In genomic region chr9:56121097-56121496, GRCm38 (mm10) we compare ENCODE assay signal across 9 mouse cellular contexts. TPM values are rescaled to one million over a fixed set of nuclear protein-coding genes. Genes with fewer than 3 reads are reported as not detected.
A peak's percentile ranks its signal among the peaks of the same experiment; 100 is the strongest.
DNase-seq lines count a peak whose midpoint lies in the region; ATAC-seq and TF ChIP-seq lines count a peak whose summit lies in the region.
"Had no signal": no experiment of that assay in that cellular context is flagged by ENCODE, and none has a peak within 500 bp of the region (broad histone marks: within the 10 kb centered on the region; RNA-seq: fewer than 3 reads in every experiment).

No protein-coding gene starts in this region.

- no peaks in the 10 kb centered on the region for H3K36me3 ChIP-seq in hindbrain, embryonic 14.5 days (replicated peaks; ENCODE audit: control insufficient read depth, insufficient read depth)
- H3K36me3 ChIP-seq in limb, embryonic 10.5 days: no peaks in the 10 kb centered on the region
- H3K36me3 ChIP-seq in midbrain, postnatal 0 days (ENCODE audit: insufficient read depth, low read length): no peaks in the 10 kb centered on the region
- H3K36me3 ChIP-seq: G1E had no signal

- 0 out of 2 replicates have a peak, but pooled peaks have one; percentile 41 for ATAC-seq in hindbrain, embryonic 14.5 days (ENCODE audit: low FRiP score)
- peak; percentile 51 for ATAC-seq in midbrain, postnatal 0 days (ENCODE audit: low FRiP score)

- WGBS in hindbrain, embryonic 14.5 days: 25% methylated on average over 7 of the region's 7 CpGs
- 27% methylated on average over 7 of the region's 7 CpGs for WGBS in limb, embryonic 10.5 days
- whole genome bisulfite sequencing in midbrain, postnatal 0 days: 24% methylated on average over 7 of the region's 7 CpGs

- DNase-seq in cerebellum, postnatal 10 days: peak; percentile 78 to 81
- DNase-seq in cerebellum, adult 9-10 months: no peak
- DNase-seq in A20 (ENCODE audit: low read depth, low spot score): peak; percentile 62
- DNase-seq in brain, embryonic 14.5 days (ENCODE audit: low read depth): peak; percentile 68
- DNase-seq in hindbrain, embryonic 14.5 days (ENCODE audit: low spot score): peak; percentile 69
- DNase-seq in limb, embryonic 10.5 days (ENCODE audit: low spot score): no peak
- DNase-seq in midbrain, postnatal 0 days (ENCODE audit: low spot score): peak; percentile 77
- peak; percentile 49 for DNase-seq in thymus, postnatal 0 days (ENCODE audit: low spot score)

- H3K27me3 ChIP-seq in hindbrain, embryonic 14.5 days (ENCODE audit: control insufficient read depth, insufficient read depth, low read length): no peaks in the 10 kb centered on the region
- 0 out of 2 replicates have a peak, but pooled peaks cover 10% of the 10 kb centered on the region for H3K27me3 ChIP-seq in limb, embryonic 10.5 days (ENCODE audit: low read depth, poor library complexity, severe bottlenecking)
- no peaks in the 10 kb centered on the region for H3K27me3 ChIP-seq in midbrain, postnatal 0 days (ENCODE audit: insufficient read depth, low read length)

- no peak overlapping the region for H3K9ac ChIP-seq in hindbrain, embryonic 14.5 days
- H3K9ac ChIP-seq in midbrain, postnatal 0 days (replicated peaks; ENCODE audit: low read length, poor library complexity, severe bottlenecking): no peak overlapping the region

- no peaks in the 10 kb centered on the region for H3K9me3 ChIP-seq in hindbrain, embryonic 14.5 days (ENCODE audit: control insufficient read depth, low read length)
- no peaks in the 10 kb centered on the region for H3K9me3 ChIP-seq in limb, embryonic 10.5 days (replicated peaks)
- H3K9me3 ChIP-seq in midbrain, postnatal 0 days (ENCODE audit: low read length): no peaks in the 10 kb centered on the region
- H3K9me3 ChIP-seq: G1E had no signal

- no peak overlapping the region for H3K27ac ChIP-seq in hindbrain, embryonic 14.5 days
- peak overlapping the region; percentile 42; the same call in 1 of the 2 replicates for H3K27ac ChIP-seq in limb, embryonic 10.5 days
- H3K27ac ChIP-seq in midbrain, postnatal 0 days (ENCODE audit: low read depth, low read length): no peak overlapping the region

- no peak overlapping the region for H3K4me3 ChIP-seq in hindbrain, embryonic 14.5 days (replicated peaks; ENCODE audit: low read length)
- H3K4me3 ChIP-seq in limb, embryonic 10.5 days: 0 out of 2 replicates have a peak overlapping the region, but pooled peaks have one; percentile 9
- H3K4me3 ChIP-seq in midbrain, postnatal 0 days (ENCODE audit: low read depth, low read length): no peak overlapping the region

- H3K4me1 ChIP-seq in hindbrain, embryonic 14.5 days (replicated peaks; ENCODE audit: control insufficient read depth, insufficient read depth, low read length): peaks cover 7% of the 10 kb centered on the region; the same call in 1 of the 2 replicates
- H3K4me1 ChIP-seq in limb, embryonic 10.5 days: peaks cover 42% of the 10 kb centered on the region
- no peaks in the 10 kb centered on the region for H3K4me1 ChIP-seq in midbrain, postnatal 0 days (ENCODE audit: insufficient read depth, low read length)

- H3K4me2 ChIP-seq in hindbrain, embryonic 14.5 days (replicated peaks): no peak overlapping the region
- no peak overlapping the region; the same call in 1 of the 2 replicates for H3K4me2 ChIP-seq in midbrain, postnatal 0 days (ENCODE audit: low read depth, low read length, poor library complexity, severe bottlenecking)

- TF ChIP-seq POLR2A in brain, embryonic 14.5 days (IDR thresholded peaks at IDR 0.05; ENCODE audit: borderline replicate concordance, extremely low read depth, insufficient read depth, insufficient read length, poor library complexity, severe bottlenecking): no peak

- TF ChIP-seq CTCF in brain, embryonic 14.5 days (IDR thresholded peaks at IDR 0.05; ENCODE audit: borderline replicate concordance, extremely low read depth, insufficient read depth, insufficient read length): peak; percentile 57
- TF ChIP-seq CTCF in midbrain, postnatal 0 days (IDR thresholded peaks at IDR 0.05): peak; percentile 79

RNA-seq across cellular contexts. Expression of gene Pstpip1, which starts 31.3 kb away (rescaled TPM):
- polyA plus RNA-seq in brain, embryonic 14.5 days (2012; rRNA removed): 0.74 and 0.97 TPM in 2 replicates
- 0.22 and 0.84 TPM in 2 replicates for polyA plus RNA-seq in hindbrain, embryonic 14.5 days (2014; fragmentation: Nextera tagmentation; extraction: Ambion mirVana)
- polyA plus RNA-seq in limb, embryonic 10.5 days (2016; fragmentation: Nextera tagmentation; extraction: Ambion mirVana): 0.64 and 0.90 TPM in 2 replicates
- 0.44 and 1.7 TPM in 2 replicates for total RNA-seq in midbrain, postnatal 0 days (2014; rRNA removed)
- 0.70 and 0.75 TPM in 2 replicates for polyA plus RNA-seq in midbrain, postnatal 0 days (2015; fragmentation: Nextera tagmentation; extraction: Ambion mirVana)
- 68.2 and 72.6 TPM in 2 replicates for polyA plus RNA-seq in thymus, postnatal 0 days (2015; fragmentation: Nextera tagmentation; extraction: Ambion mirVana)
- total RNA-seq: G1E had no signal

RNA-seq across cellular contexts. Expression of gene Tspan3, which starts 44.2 kb away (rescaled TPM):
- polyA plus RNA-seq in brain, embryonic 14.5 days (2012; rRNA removed): 382 and 433 TPM in 2 replicates
- polyA plus RNA-seq in hindbrain, embryonic 14.5 days (2014; fragmentation: Nextera tagmentation; extraction: Ambion mirVana): 605 and 634 TPM in 2 replicates
- 410 and 450 TPM in 2 replicates for polyA plus RNA-seq in limb, embryonic 10.5 days (2016; fragmentation: Nextera tagmentation; extraction: Ambion mirVana)
- 452 and 511 TPM in 2 replicates for total RNA-seq in midbrain, postnatal 0 days (2014; rRNA removed)
- polyA plus RNA-seq in midbrain, postnatal 0 days (2015; fragmentation: Nextera tagmentation; extraction: Ambion mirVana): 674 and 710 TPM in 2 replicates
- 207 and 219 TPM in 2 replicates for polyA plus RNA-seq in thymus, postnatal 0 days (2015; fragmentation: Nextera tagmentation; extraction: Ambion mirVana)
- polyA plus RNA-seq: G1E had no signal

Comparison
In these comparisons a context has a peak if more than half of its experiments do, and no peak if none do; other contexts are left out.
1. DNase-seq: peak in cerebellum, postnatal 10 days (2 of 2), A20 (single experiment), brain, embryonic 14.5 days (single experiment), hindbrain, embryonic 14.5 days (single experiment), midbrain, postnatal 0 days (single experiment) and thymus, postnatal 0 days (single experiment); none in cerebellum, adult 9-10 months (single experiment) and limb, embryonic 10.5 days (single experiment).
2. RNA of gene Pstpip1, which starts 31.3 kb away (polyA plus RNA-seq): 68.2 to 72.6 TPM in thymus, postnatal 0 days; 0.74 to 0.97 TPM in brain, embryonic 14.5 days, 0.22 to 0.84 TPM in hindbrain, embryonic 14.5 days, 0.70 to 0.75 TPM in midbrain, postnatal 0 days and 0.64 to 0.90 TPM in limb, embryonic 10.5 days; every median in the first group is over 10 times any median in the second.